Mouse (Mus musculus) liver, adult 2 months (tissue): ENCODE data around the gene Rpusd4.

ENCODE experiments used
- CTCF ChIP-seq: fragments of 200-500 bp; IDR thresholded peaks from 2 replicates; pipeline ENCODE4 v1.5.1; 2011; ENCODE audit warnings: low read depth, low read length, control low read depth
- POLR2A ChIP-seq: fragments of 200-500 bp; IDR thresholded peaks from 2 replicates; pipeline ENCODE4 v1.6.1; 2011; ENCODE audit warnings: low read length, control low read depth; ENCODE audit not compliant: insufficient read depth; ENCODE audit errors: extremely low read depth

DNA sequence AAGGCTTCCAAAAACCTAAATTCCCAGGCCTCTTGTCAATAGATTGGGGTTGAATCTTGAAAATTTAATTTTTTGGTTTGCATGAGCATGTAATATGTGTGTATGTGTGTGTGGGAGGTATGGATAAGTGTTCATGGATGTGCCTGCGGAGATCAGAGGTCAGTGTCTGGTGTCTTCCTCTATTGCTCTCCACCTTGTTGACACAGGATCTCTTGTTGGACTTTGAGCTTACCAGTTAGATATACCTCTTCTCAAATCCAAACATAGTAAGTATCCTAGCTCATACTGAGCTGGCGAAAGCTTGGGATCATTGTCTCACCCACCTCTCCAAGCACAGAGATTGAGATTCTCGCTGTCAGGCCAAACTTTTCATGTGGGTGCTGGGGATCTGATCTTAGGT lies 22.8 kb downstream of the Rpusd4 start:
- no peak for TF ChIP-seq POLR2A
- no peak for TF ChIP-seq CTCF
